Mouse (Mus musculus) limb, embryonic 14.5 days (tissue): ENCODE results near the gene Mettl16. TPM values are rescaled to one million over a fixed set of nuclear protein-coding genes. Genes with fewer than 3 reads are reported as not detected.

Experiments used
- ATAC-seq: fragments of 200-750 bp; cut with Nextera tagmentation; 2 replicates; pipeline ENCODE4 v1.8.0; 2017; ENCODE audit warnings: low read depth, moderate number of reproducible peaks, moderate TSS enrichment; ENCODE audit not compliant: low FRiP score
- DNase-seq: peaks from one replicate; pipeline ENCODE4 v3.0.0-alpha.2; 2015; ENCODE audit warnings: low spot score
- H3K27ac ChIP-seq: fragments of 300-500 bp; sonication (generic); replicated peaks from 2 replicates; pipeline ENCODE4 v1.5.1; 2014; ENCODE audit warnings: low read depth, mild to moderate bottlenecking, low read length, moderate library complexity, mixed read lengths
- H3K27me3 ChIP-seq: fragments of 300-500 bp; sonication (generic); 2 replicates; pipeline ENCODE4 v1.6.1; 2014; ENCODE audit warnings: low read length, mixed read lengths; ENCODE audit not compliant: control insufficient read depth, insufficient read depth
- H3K36me3 ChIP-seq: fragments of 300-500 bp; sonication (generic); 2 replicates; pipeline ENCODE4 v1.6.1; 2014; ENCODE audit warnings: mild to moderate bottlenecking, low read length, moderate library complexity, mixed read lengths; ENCODE audit not compliant: control insufficient read depth, insufficient read depth
- H3K4me1 ChIP-seq: fragments of 300-500 bp; sonication (generic); 2 replicates; pipeline ENCODE4 v1.6.1; 2014; ENCODE audit warnings: antibody characterized with exemption, low read length, mixed read lengths; ENCODE audit not compliant: control insufficient read depth, insufficient read depth
- H3K4me2 ChIP-seq: fragments of 300-500 bp; sonication (generic); replicated peaks from 2 replicates; pipeline ENCODE4 v1.6.1; 2014; ENCODE audit warnings: low read depth, mild to moderate bottlenecking, low read length, moderate library complexity; ENCODE audit not compliant: severe bottlenecking
- H3K4me3 ChIP-seq: fragments of 300-500 bp; sonication (generic); replicated peaks from 2 replicates; pipeline ENCODE4 v1.5.1; 2014; ENCODE audit warnings: low read length
- H3K9ac ChIP-seq: fragments of 300-500 bp; sonication (generic); 2 replicates; pipeline ENCODE4 v1.6.1; 2014; ENCODE audit warnings: mild to moderate bottlenecking, low read depth, low read length, moderate library complexity; ENCODE audit not compliant: severe bottlenecking
- H3K9me3 ChIP-seq: fragments of 300-500 bp; sonication (generic); 2 replicates; pipeline ENCODE4 v1.6.1; 2016; ENCODE audit warnings: low read length; ENCODE audit not compliant: control insufficient read depth
- POLR2A ChIP-seq: fragments of 200-500 bp; IDR thresholded peaks from 2 replicates; pipeline ENCODE4 v1.8.0; 2012; ENCODE audit warnings: inconsistent platforms, mild to moderate bottlenecking, moderate library complexity, borderline replicate concordance; ENCODE audit not compliant: insufficient read depth, insufficient read length; ENCODE audit errors: extremely low read depth
- WGBS: fragments of 180-500 bp; shearing (Covaris S2); extraction: QIAGEN DNeasy Blood & Tissue Kit; methylation state at CpG from one replicate; pipeline ENCODE4 v1.1.7; 2014; 5-methylcytosine and 5-hydroxymethylcytosine counted together
- polyA plus RNA-seq, 2 experiments: library from polyadenylated mRNA; depleted of rRNA in 1 of 2; stranded (reverse) in 1 of 2; unstranded in 1 of 2; fragments of >200 nt; fragmentation: Nextera tagmentation in 1 of 2; extraction: Ambion mirVana in 1 of 2; gene quantifications; 2 replicates each; pipeline versions ENCODE4 v1.2.1 to v1.2.3; 2012 to 2014

Mettl16 gene
- polyA plus RNA-seq, 2 experiments, result 17.0 to 30.9 TPM

DNA sequence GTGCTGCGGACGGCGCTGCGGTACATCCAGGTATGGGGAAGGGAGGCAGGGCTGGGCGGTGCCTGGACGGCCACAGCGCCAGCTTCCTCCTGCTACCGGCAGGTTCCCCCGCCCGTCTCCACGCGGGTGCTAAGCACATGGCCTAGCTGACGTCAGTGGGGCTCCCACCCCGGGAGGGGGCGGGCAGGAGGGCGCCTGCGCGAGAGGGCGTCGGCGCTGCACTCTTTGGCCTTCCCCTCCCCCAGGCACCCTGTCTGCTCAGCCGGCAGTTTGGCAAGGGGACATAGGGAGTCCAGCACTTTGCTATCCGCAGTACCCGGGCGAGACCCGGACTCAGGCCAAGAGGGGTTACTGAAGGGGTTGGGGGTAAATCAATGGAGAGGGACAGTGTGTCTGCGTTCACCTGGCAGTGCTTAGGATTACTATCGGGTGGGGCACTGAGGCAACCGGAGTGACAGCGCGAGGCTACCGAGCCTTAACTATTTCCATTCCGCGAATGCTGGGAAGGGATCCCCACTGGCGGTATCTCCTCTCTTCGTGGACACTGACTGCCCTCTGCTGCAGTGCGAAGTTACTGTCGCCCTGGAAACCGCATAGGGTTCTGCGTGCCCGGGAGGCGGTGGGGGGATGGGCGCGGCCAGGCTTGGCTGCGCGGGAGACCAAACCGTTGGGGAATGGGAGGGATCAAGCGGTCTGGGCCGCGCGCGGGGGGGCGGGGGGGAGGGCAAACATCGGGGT lies 67.2 kb downstream of the Mettl16 start:
- H3K9ac ChIP-seq, result peak overlapping the region; percentile 52
- peak overlapping the region; percentile 88 for H3K4me2 ChIP-seq
- DNase-seq (peak; percentile 94), ATAC-seq (peak; percentile 84)
- H3K27me3 ChIP-seq, result no peaks in the 10 kb centered on the region
- H3K27ac ChIP-seq, result peak overlapping the region; percentile 95
- no peaks in the 10 kb centered on the region for H3K9me3 ChIP-seq
- TF ChIP-seq POLR2A, result no peak
- H3K4me1 ChIP-seq, result peaks cover 31% of the 10 kb centered on the region
- H3K4me3 ChIP-seq, result peak overlapping the region; percentile 54
- 1% methylated on average over 53 of the region's 54 CpGs for WGBS
- peaks cover 26% of the 10 kb centered on the region for H3K36me3 ChIP-seq

DNA sequence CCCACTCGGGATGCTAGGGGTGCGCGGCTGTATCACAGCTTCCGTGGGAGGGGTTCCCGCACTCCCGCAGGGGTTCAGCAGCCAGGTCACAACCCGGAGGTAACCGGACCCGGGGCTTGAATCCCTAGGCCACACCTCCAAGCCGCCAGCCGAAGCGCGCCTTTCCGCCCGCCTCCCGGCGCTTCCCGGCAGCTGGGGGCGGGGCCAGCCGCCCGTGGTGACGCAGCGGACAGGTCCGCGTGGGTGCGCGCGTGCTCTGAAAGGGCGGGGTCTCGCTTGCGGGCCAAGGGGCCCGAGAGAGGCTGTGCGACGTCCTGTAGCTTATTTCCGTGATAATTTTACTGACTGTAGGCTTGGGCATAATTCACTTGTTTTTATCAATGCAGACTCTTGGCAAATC lies 67.8 kb downstream of the Mettl16 start:
- Histone ChIP-seq H3K9ac (peak overlapping the region; percentile 52), H3K27me3 (no peaks in the 10 kb centered on the region), H3K4me3 (peak overlapping the region; percentile 54), H3K4me2 (peak overlapping the region; percentile 88), H3K4me1 (peaks cover 26% of the 10 kb centered on the region), H3K27ac (peak overlapping the region; percentile 95), H3K36me3 (peaks cover 32% of the 10 kb centered on the region), H3K9me3 (no peaks in the 10 kb centered on the region)
- DNase-seq (peak; percentile 90), ATAC-seq (peak; percentile 82)
- TF ChIP-seq POLR2A, result no peak
- WGBS, result under 1% methylated on average over 26 of the region's 35 CpGs

DNA sequence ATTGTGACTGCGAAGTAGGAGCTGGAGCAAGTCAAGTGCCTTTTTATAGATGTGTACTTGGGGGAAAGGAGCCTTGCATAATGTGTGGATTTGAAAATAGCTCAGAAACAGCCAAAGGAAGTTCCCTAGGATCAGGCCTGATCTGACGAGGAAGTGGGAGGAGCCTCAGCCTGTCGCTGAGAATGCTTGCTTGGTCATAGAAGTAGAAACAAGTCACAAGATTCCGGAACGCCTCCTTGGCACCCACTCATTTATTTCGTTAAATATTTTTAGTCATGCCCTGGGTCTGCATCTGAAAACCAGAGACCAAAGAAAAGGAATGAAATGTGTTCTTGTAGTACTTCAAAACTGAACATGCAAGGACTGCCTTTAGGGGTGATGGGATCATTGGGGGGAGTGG lies 68.3 kb downstream of the Mettl16 start:
- ATAC-seq, result no peak
- H3K27ac ChIP-seq, result peak overlapping the region; percentile 95
- no peak overlapping the region for H3K9ac ChIP-seq
- peak overlapping the region; percentile 54 for H3K4me3 ChIP-seq
- WGBS, result 43% methylated on average over 6 of the region's 6 CpGs
- peak overlapping the region; percentile 88 for H3K4me2 ChIP-seq
- peaks cover 37% of the 10 kb centered on the region for H3K36me3 ChIP-seq
- no peaks in the 10 kb centered on the region for H3K27me3 ChIP-seq
- peak; percentile 55 for DNase-seq
- H3K9me3 ChIP-seq, result no peaks in the 10 kb centered on the region
- TF ChIP-seq POLR2A, result no peak
- peaks cover 22% of the 10 kb centered on the region; the same call in 1 of the 2 replicates for H3K4me1 ChIP-seq

DNA sequence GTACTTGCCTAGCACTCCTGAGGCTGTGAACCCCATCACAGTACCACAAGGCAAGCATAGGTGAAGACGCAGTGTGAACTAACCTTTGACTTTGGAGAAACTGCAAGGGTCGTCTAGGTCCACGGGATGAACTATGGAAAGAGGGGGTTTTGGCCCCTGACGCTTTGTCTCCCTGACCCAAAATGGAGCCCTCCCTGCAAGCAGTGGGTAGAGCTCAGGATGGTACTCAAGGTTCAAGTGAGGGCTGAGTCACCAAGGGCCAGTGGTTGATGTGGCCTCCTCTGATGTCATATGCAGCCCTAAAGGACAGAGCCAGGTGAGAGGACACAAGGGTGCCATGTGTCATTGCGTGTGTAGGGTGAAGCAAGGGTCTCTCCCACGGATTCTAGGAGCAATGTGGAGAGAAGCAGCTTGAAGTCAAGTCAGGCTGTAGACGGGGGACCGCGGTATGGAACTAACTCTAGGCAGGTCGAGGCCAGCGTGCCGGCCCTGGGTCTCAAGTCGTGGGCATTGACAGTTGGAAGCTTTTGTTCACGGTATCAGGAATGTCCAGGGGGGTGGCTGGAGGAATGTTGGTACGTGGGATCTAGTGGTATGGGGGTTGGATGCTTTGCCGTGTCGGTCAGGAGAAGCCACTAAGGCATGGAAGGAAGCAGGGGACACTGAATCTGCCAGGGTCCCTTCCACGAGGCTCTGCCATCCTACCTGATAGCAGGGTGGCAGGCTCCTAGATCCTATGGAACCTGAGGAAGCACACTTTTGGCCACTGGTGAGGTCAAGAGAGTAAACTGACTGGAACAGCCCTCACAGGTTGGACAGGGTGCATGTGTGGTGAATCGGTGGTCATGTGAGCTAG lies 69.5 kb downstream of the Mettl16 start:
- Histone ChIP-seq H3K36me3 (peaks cover 48% of the 10 kb centered on the region), H3K4me3 (no peak overlapping the region), H3K27me3 (no peaks in the 10 kb centered on the region), H3K4me1 (peaks cover 16% of the 10 kb centered on the region; the same call in 1 of the 2 replicates), H3K9me3 (no peaks in the 10 kb centered on the region), H3K9ac (no peak overlapping the region), H3K4me2 (no peak overlapping the region), H3K27ac (no peak overlapping the region)
- 94% methylated on average over 19 of the region's 19 CpGs for WGBS
- DNase-seq (no peak), ATAC-seq (no peak)
- no peak for TF ChIP-seq POLR2A

DNA sequence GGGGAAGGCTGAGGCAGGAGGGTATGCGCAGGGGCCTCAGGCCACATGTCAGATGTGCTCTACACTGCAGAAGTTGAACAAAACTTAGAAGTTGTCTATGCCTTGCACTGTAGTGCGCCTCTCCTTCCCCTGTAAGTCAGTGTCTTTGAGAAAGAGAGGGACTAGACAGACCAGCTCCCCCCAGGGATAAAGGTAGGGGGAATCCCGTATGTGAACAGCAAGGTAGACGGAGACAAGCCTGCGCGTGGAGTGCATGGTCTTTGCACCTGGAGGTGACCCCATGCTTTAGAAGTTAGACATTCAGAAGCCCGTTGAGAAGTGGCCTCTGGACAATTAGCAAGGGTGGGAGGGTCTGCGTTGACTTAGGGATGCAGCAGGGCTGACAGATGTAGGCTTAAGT lies 70.1 kb downstream of the Mettl16 start:
- H3K27ac ChIP-seq, result no peak overlapping the region
- H3K9ac ChIP-seq, result no peak overlapping the region
- no peak for TF ChIP-seq POLR2A
- DNase-seq, result no peak
- WGBS, result 93% methylated on average over 8 of the region's 8 CpGs
- ATAC-seq, result no peak
- H3K4me2 ChIP-seq, result no peak overlapping the region
- H3K36me3 ChIP-seq, result peaks cover 50% of the 10 kb centered on the region
- no peak overlapping the region for H3K4me3 ChIP-seq
- H3K27me3 ChIP-seq, result no peaks in the 10 kb centered on the region
- H3K4me1 ChIP-seq, result peaks cover 16% of the 10 kb centered on the region; the same call in 1 of the 2 replicates
- peaks cover 3% of the 10 kb centered on the region; the same call in 1 of the 2 replicates for H3K9me3 ChIP-seq
